Mouse (Mus musculus) heart, adult 2 months (tissue): ENCODE measurements around the gene Rpl10-ps3.

Source experiments
- CTCF ChIP-seq: fragments of 200-600 bp; IDR thresholded peaks from 2 replicates; pipeline ENCODE4 v1.8.1; 2022; ENCODE audit warnings: antibody characterized with exemption, mild to moderate bottlenecking, moderate library complexity
- EP300 ChIP-seq: fragments of 200-500 bp; IDR thresholded peaks from 2 replicates; pipeline ENCODE4 v1.6.1; 2011; ENCODE audit warnings: low read depth, low read length, control low read depth; ENCODE audit not compliant: insufficient read depth
- POLR2A ChIP-seq: fragments of 200-500 bp; IDR thresholded peaks from 2 replicates; pipeline ENCODE4 v1.6.1; 2011; ENCODE audit warnings: mild to moderate bottlenecking, low read depth, low read length, control low read depth; ENCODE audit not compliant: insufficient read depth

DNA sequence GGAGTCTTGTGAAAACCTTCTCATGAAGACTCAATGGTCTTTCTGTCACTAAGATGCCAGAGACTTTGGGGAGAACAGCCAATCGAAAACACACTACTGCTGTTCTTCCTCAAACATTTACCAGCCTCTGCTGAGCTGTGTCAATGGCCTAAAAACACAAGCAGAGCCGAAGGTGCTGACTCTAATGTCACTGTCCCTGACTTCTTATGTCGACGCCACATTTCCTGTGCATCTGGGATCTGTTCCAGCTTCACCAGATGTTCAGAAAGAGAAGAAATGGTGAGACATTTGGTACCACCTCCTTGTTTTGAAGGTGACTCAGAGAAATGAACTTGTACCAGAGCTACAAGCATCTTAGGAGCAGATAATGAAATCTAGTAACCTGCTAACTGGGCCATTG lies 7.0 kb upstream of the Rpl10-ps3 start:
- no peak for TF ChIP-seq CTCF
- no peak for TF ChIP-seq EP300
- TF ChIP-seq POLR2A: no peak
